Mouse (Mus musculus) CH12.LX (cell line): Measurements from ENCODE around the gene Bckdk. TPM values are rescaled to one million over a fixed set of nuclear protein-coding genes. Genes with fewer than 3 reads are reported as not detected.

Experiments used
- DNase-seq: peaks from one replicate; pipeline ENCODE4 v3.0.0-alpha.2; 2013; ENCODE audit errors: extremely low read depth
- H3K27ac ChIP-seq: 2 replicates; pipeline ENCODE4 v1.5.1; 2012; ENCODE audit warnings: low read depth, mild to moderate bottlenecking, control low read depth, moderate library complexity; ENCODE audit not compliant: insufficient read depth
- H3K27me3 ChIP-seq: replicated peaks from 2 replicates; pipeline ENCODE3; 2012; ENCODE audit warnings: inconsistent platforms
- H3K36me3 ChIP-seq, 2 experiments: replicated peaks in 1 of 2; 2 replicates each; pipeline versions ENCODE3 to v1.6.1; 2012; ENCODE audit warnings: inconsistent platforms in 1 of 2, low read length in 1 of 2, mild to moderate bottlenecking in 1 of 2, mixed read lengths in 1 of 2, moderate library complexity in 1 of 2; ENCODE audit not compliant: control insufficient read depth in 1 of 2, insufficient read depth in 1 of 2
- H3K4me1 ChIP-seq, 2 experiments: 2 replicates each; pipeline ENCODE4 v1.6.1; 2012; ENCODE audit warnings: inconsistent platforms in 1 of 2, moderate library complexity in 1 of 2; ENCODE audit not compliant: insufficient read depth in 2 of 2, control insufficient read depth in 1 of 2
- H3K4me2 ChIP-seq: 2 replicates; pipeline ENCODE4 v1.6.1; 2012; ENCODE audit warnings: low read depth, mild to moderate bottlenecking, control low read depth; ENCODE audit not compliant: poor library complexity, insufficient read depth, severe bottlenecking
- H3K4me3 ChIP-seq, 3 experiments: fragments of 150-350 bp in 1 of 3; sonication (generic) in 1 of 3; replicated peaks in 1 of 3; 2 replicates each; pipeline versions ENCODE3 to v1.5.1; 2011 to 2012; ENCODE audit warnings: low read depth in 2 of 3, low read length in 2 of 3, mild to moderate bottlenecking in 2 of 3, moderate library complexity in 2 of 3, control low read depth in 1 of 3, improper control_type of control experiment in 1 of 3, inconsistent platforms in 1 of 3, mixed read lengths in 1 of 3; ENCODE audit not compliant: poor library complexity in 1 of 3
- H3K79me2 ChIP-seq: replicated peaks from 2 replicates; pipeline ENCODE4 v1.6.1; 2012; ENCODE audit warnings: mild to moderate bottlenecking, moderate library complexity; ENCODE audit not compliant: control insufficient read depth, poor library complexity, insufficient read depth, severe bottlenecking; ENCODE audit errors: extremely low read depth
- H3K9ac ChIP-seq: 2 replicates; pipeline ENCODE4 v1.6.1; 2012; ENCODE audit warnings: low read depth, mild to moderate bottlenecking, control low read depth, moderate library complexity; ENCODE audit not compliant: insufficient read depth
- H3K9me3 ChIP-seq: replicated peaks from 2 replicates; pipeline ENCODE3; 2012; ENCODE audit warnings: low read length, inconsistent platforms, mixed read lengths
- BHLHE40 ChIP-seq: IDR thresholded peaks from 2 replicates; pipeline ENCODE4 v1.6.1; 2011; ENCODE audit warnings: mild to moderate bottlenecking, low read depth, low read length, improper control_type of control experiment
- CHD2 ChIP-seq: IDR thresholded peaks from 2 replicates; pipeline ENCODE4 v1.6.1; 2011; ENCODE audit warnings: low read length, improper control_type of control experiment
- CTCF ChIP-seq, 2 experiments: IDR thresholded peaks in 1 of 2; conservative IDR thresholded peaks in 1 of 2; 2 replicates each; pipeline ENCODE4 v1.5.1; 2011 to 2012; ENCODE audit warnings: low read depth in 2 of 2, low read length in 2 of 2, improper control_type of control experiment in 1 of 2, inconsistent platforms in 1 of 2, mild to moderate bottlenecking in 1 of 2, moderate library complexity in 1 of 2
- ELF1 ChIP-seq: IDR thresholded peaks from 2 replicates; pipeline ENCODE4 v1.6.1; 2014; ENCODE audit warnings: low read depth, mild to moderate bottlenecking, inconsistent platforms, low read length, improper control_type of control experiment
- ETS1 ChIP-seq: conservative IDR thresholded peaks from 2 replicates; pipeline ENCODE4 v1.6.1; 2012; ENCODE audit warnings: low read depth, mild to moderate bottlenecking, inconsistent platforms, low read length, improper control_type of control experiment, moderate library complexity
- HCFC1 ChIP-seq: IDR thresholded peaks from 2 replicates; pipeline ENCODE4 v1.6.1; 2012; ENCODE audit warnings: low read depth, mild to moderate bottlenecking, inconsistent platforms, low read length, improper control_type of control experiment
- KAT2A ChIP-seq: IDR thresholded peaks from 2 replicates; pipeline ENCODE4 v1.6.1; 2012; ENCODE audit warnings: low read length, improper control_type of control experiment, inconsistent platforms; ENCODE audit not compliant: insufficient replicate concordance
- MAZ ChIP-seq: IDR thresholded peaks from 2 replicates; pipeline ENCODE4 v1.6.1; 2012; ENCODE audit warnings: low read depth, mild to moderate bottlenecking, inconsistent platforms, low read length, improper control_type of control experiment, moderate library complexity
- MEF2A ChIP-seq: IDR thresholded peaks from 2 replicates; pipeline ENCODE4 v1.6.1; 2014; ENCODE audit warnings: low read depth, mild to moderate bottlenecking, inconsistent platforms, low read length, improper control_type of control experiment, borderline replicate concordance
- MYC ChIP-seq: IDR thresholded peaks from 2 replicates; pipeline ENCODE4 v1.6.1; 2011; ENCODE audit warnings: low read depth, mild to moderate bottlenecking, improper control_type of control experiment, low read length
- NELFE ChIP-seq: IDR thresholded peaks from 2 replicates; pipeline ENCODE4 v1.6.1; 2011; ENCODE audit warnings: low read depth, low read length, improper control_type of control experiment
- POLR2A ChIP-seq: IDR thresholded peaks from 2 replicates; pipeline ENCODE4 v1.6.1; 2011; ENCODE audit warnings: low read depth, mild to moderate bottlenecking, improper control_type of control experiment, low read length
- SMC3 ChIP-seq: IDR thresholded peaks from 2 replicates; pipeline ENCODE4 v1.6.1; 2011; ENCODE audit warnings: low read depth, low read length, improper control_type of control experiment
- ZC3H11A ChIP-seq: IDR thresholded peaks from 2 replicates; pipeline ENCODE4 v1.6.1; 2012; ENCODE audit warnings: low read depth, mild to moderate bottlenecking, inconsistent platforms, low read length, improper control_type of control experiment
- ZKSCAN1 ChIP-seq: IDR thresholded peaks from 2 replicates; pipeline ENCODE4 v1.6.1; 2012; ENCODE audit warnings: low read depth, inconsistent platforms, low read length, improper control_type of control experiment, borderline replicate concordance
- ZMIZ1 ChIP-seq: IDR thresholded peaks from 2 replicates; pipeline ENCODE4 v1.6.1; 2012; ENCODE audit warnings: low read depth, mild to moderate bottlenecking, inconsistent platforms, low read length, improper control_type of control experiment
- ZNF384 ChIP-seq: IDR thresholded peaks from 2 replicates; pipeline ENCODE4 v1.6.1; 2012; ENCODE audit warnings: low read depth, low read length, improper control_type of control experiment, inconsistent platforms
- dilution Hi-C: fragments of 300-500 bp; cut with MboI; formaldehyde crosslinking; loops from 2 replicates; pipeline ENCODE4 v1.14.3; 2020; ENCODE audit warnings: low sequenced_read_pairs; ENCODE audit not compliant: extremely low pct_unique_long_range_greater_than_20kb, extremely low pct_ligation_motif_present
- in situ Hi-C: fragments of 300-500 bp; cut with MboI; formaldehyde crosslinking; loops from 3 replicates; pipeline ENCODE4 v1.14.3; 2019; ENCODE audit warnings: low sequenced_read_pairs, low pct_ligation_motif_present, low pct_unique_long_range_greater_than_20kb, mixed read lengths
- polyA plus RNA-seq: library from polyadenylated mRNA; unstranded; fragments of >175 nt; gene quantifications from 2 replicates; pipeline ENCODE4 v1.2.1, GENCODE M21; 2012; ENCODE audit warnings: low read depth; ENCODE audit not compliant: insufficient read length
- total RNA-seq, 2 experiments: library from RNA; depleted of rRNA; stranded (reverse); fragments of 300-350 nt in 1 of 2; fragments of >200 nt in 1 of 2; gene quantifications; 2 replicates each; pipeline ENCODE4 v1.2.3; 2012 to 2014

The Bckdk gene
- total and polyA plus RNA-seq, 3 experiments = 38.4 to 62.7 (median 61.8) TPM

DNA sequence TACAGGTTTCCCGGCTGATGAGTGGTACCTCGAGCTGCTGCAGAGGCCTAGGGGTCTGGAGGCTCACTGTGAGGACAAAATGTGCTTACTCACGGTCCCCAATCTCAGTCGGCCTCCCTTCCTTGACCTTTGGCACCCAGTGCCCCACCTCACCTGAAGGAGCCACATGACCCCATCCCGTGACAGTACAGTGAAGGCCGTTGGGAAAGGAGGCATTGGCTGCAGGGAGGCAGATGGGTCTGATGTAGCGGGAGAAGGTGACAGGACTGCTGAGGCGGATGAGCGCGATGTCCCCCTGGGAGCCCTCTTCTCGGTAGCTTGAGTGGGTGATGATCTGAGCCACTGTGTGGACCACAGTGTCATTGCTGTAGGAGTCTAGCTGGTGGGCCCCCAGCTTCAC, 23.0 kb downstream of the Bckdk start:
- peaks cover 5 to 29% of the 10 kb centered on the region in 2 experiments for H3K4me1 ChIP-seq
- H3K27me3 ChIP-seq = no peaks in the 10 kb centered on the region
- DNase-seq = no peak
- no peaks in the 10 kb centered on the region for H3K9me3 ChIP-seq
- dilution Hi-C loops = no loop called here
- H3K4me2 ChIP-seq = no peak overlapping the region
- H3K4me3 ChIP-seq = no peak overlapping the region
- TF ChIP-seq MEF2A = no peak
- no peak for TF ChIP-seq ETS1
- no peak for TF ChIP-seq ELF1
- no peak for TF ChIP-seq MAZ
- no peak for TF ChIP-seq POLR2A
- in situ Hi-C loops = loop anchor here (10.0 kb wide), 1 partner anchor 1222 kb away; the partner anchor contains the start of gene Coro1a
- H3K79me2 ChIP-seq = no peaks in the 10 kb centered on the region
- H3K27ac ChIP-seq = no peak overlapping the region
- H3K9ac ChIP-seq = no peak overlapping the region
- H3K36me3 ChIP-seq = peaks cover 19 to 54% of the 10 kb centered on the region in 2 experiments

GRCm38 (mm10) chr7:127927726-127928125, 23.8 kb downstream of the Bckdk start:
- no peaks in the 10 kb centered on the region for H3K27me3 ChIP-seq
- no peak for TF ChIP-seq SMC3
- TF ChIP-seq CTCF (conservative IDR thresholded peaks at IDR 0.05 in 1 of 2, IDR thresholded peaks at IDR 0.05 in 1 of 2; ENCODE audit: low read depth in 2 of 2, low read length in 2 of 2) = no peak
- no peak for TF ChIP-seq ETS1
- TF ChIP-seq HCFC1 = no peak
- TF ChIP-seq CHD2 = no peak
- no peak for TF ChIP-seq NELFE
- TF ChIP-seq MAZ = no peak
- no peak for TF ChIP-seq ZNF384
- TF ChIP-seq KAT2A = no peak
- peaks cover 6 to 29% of the 10 kb centered on the region in 2 experiments for H3K4me1 ChIP-seq
- DNase-seq = no peak
- no peak overlapping the region for H3K4me3 ChIP-seq
- no peak overlapping the region for H3K9ac ChIP-seq
- no peaks in the 10 kb centered on the region for H3K9me3 ChIP-seq
- H3K36me3 ChIP-seq = peaks cover 19 to 53% of the 10 kb centered on the region in 2 experiments
- dilution Hi-C loops = no loop called here
- in situ Hi-C loops = loop anchor here (10.0 kb wide), 1 partner anchor 1223 kb away; the partner anchor contains the start of gene Coro1a
- no peak overlapping the region for H3K4me2 ChIP-seq
- H3K27ac ChIP-seq = no peak overlapping the region
- no peaks in the 10 kb centered on the region for H3K79me2 ChIP-seq

DNA sequence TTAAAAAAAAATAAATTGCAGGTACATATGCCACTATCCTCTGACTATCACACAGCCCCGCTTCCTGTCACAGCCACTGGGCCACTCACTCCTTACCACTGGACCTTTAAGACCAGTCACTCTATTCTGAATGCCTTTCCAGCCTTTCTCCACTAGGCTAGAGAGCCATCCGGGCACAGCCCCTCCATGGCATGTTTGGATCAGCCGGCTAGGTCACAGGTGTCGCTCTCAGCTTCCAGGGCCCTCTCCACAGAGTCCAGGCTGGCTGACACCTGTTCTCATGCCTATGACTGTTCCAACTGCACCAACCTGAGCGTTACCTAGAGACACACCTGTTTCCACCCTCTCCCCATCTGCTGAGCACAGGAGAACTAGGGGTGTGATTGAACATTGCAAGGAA, 24.7 kb downstream of the Bckdk start:
- no peak overlapping the region for H3K27ac ChIP-seq
- H3K79me2 ChIP-seq = no peaks in the 10 kb centered on the region
- TF ChIP-seq BHLHE40 (no peak), NELFE (no peak), MYC (no peak), ZC3H11A (no peak), ZMIZ1 (no peak), ZKSCAN1 (no peak), MEF2A (no peak), ETS1 (no peak)
- peaks cover 19 to 48% of the 10 kb centered on the region in 2 experiments for H3K36me3 ChIP-seq
- no peaks in the 10 kb centered on the region for H3K9me3 ChIP-seq
- in situ Hi-C loops (loop anchor here (10.0 kb wide), 1 partner anchor 1224 kb away; the partner anchor contains the start of gene Coro1a), dilution Hi-C loops (no loop called here)
- H3K4me1 ChIP-seq = peaks cover 8 to 30% of the 10 kb centered on the region in 2 experiments
- no peak overlapping the region for H3K9ac ChIP-seq
- DNase-seq = no peak
- no peaks in the 10 kb centered on the region for H3K27me3 ChIP-seq
- no peak overlapping the region for H3K4me3 ChIP-seq
- H3K4me2 ChIP-seq = no peak overlapping the region
